Mouse (Mus musculus): ENCODE measurements at regions not wholly inside any gene's neighbourhood (a gene's known extent, or its start where the extent isn't known, plus 50 kb on each side); places are given as distances from the start of the nearest gene placed in this dataset.

DNA sequence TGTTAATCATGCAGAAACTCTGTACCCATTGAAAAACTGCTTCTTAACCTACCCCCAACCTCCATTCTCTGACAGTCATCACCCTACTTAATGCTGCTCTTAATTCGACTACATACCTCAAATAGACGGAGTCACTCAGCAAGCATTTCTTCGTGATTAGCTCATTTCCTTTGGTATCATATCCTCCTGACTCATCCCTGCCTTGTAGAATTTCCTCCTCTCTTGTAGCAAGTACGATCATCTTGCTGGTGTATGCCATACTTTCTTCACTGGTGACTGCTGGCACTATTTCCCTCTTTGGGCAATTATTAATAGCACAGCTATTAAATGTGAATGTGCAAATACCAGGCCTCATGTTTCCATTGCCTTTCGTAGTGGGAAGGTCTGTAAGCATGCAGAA lies 98.0 kb upstream of the Mtap start:
- TF ChIP-seq CTCF (IDR thresholded peaks at IDR 0.05; ENCODE audit: low read depth) (no peak), EP300 (IDR thresholded peaks at IDR 0.05; ENCODE audit: low read depth) (no peak)

DNA sequence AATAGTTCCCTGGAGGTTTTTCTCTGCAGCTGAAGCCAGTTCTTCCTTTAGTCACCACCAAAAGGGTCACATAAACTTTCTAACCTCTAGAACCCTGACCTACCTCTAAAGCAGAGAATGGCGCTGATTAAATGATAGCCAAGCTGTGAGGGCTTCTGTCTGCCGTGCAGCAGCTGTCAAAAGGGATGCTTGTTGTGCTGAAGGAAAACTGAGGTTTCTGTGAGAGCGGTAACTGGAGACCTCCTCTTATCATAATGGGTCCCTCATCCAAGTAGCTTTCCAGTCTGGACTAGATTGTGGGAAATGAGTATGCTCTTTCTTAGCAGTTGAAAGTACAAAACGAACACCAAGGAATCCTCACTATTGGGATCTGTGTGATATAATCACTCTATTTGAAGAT lies 98.8 kb upstream of the Mtap start:
- WGBS: 41% methylated on average over 4 of the region's 4 CpGs
- ATAC-seq (ENCODE audit: insufficient read depth, low read depth) (no peak), DNase-seq (ENCODE audit: low spot score) (no peak)
- Histone ChIP-seq H3K9me3 (replicated peaks; ENCODE audit: control insufficient read depth, low read length) (no peaks in the 10 kb centered on the region), H3K4me1 (ENCODE audit: control insufficient read depth, insufficient read depth) (no peaks in the 10 kb centered on the region), H3K4me2 (ENCODE audit: low read depth, low read length) (no peak overlapping the region), H3K4me3 (ENCODE audit: low read depth, low read length) (no peak overlapping the region), H3K36me3 (replicated peaks; ENCODE audit: control insufficient read depth, insufficient read depth, low read length) (no peaks in the 10 kb centered on the region), H3K9ac (replicated peaks; ENCODE audit: low read depth, low read length) (no peak overlapping the region), H3K27ac (ENCODE audit: low read depth) (no peak overlapping the region), H3K27me3 (ENCODE audit: control insufficient read depth, insufficient read depth, low read length) (no peaks in the 10 kb centered on the region)
- TF ChIP-seq CTCF (IDR thresholded peaks at IDR 0.05; ENCODE audit: low read depth): no peak
- no peak for TF ChIP-seq EP300 (IDR thresholded peaks at IDR 0.05; ENCODE audit: low read depth)

More for the DNA sequence above, 98.0 kb upstream of the Mtap start:
- Histone ChIP-seq H3K27ac (ENCODE audit: low read depth) (no peak overlapping the region), H3K27me3 (ENCODE audit: control insufficient read depth, insufficient read depth, low read length) (no peaks in the 10 kb centered on the region), H3K9me3 (replicated peaks; ENCODE audit: control insufficient read depth, low read length) (no peaks in the 10 kb centered on the region), H3K36me3 (replicated peaks; ENCODE audit: control insufficient read depth, insufficient read depth, low read length) (no peaks in the 10 kb centered on the region), H3K4me1 (ENCODE audit: control insufficient read depth, insufficient read depth) (no peaks in the 10 kb centered on the region), H3K4me2 (ENCODE audit: low read depth, low read length) (no peak overlapping the region), H3K4me3 (ENCODE audit: low read depth, low read length) (no peak overlapping the region), H3K9ac (replicated peaks; ENCODE audit: low read depth, low read length) (no peak overlapping the region)
- ATAC-seq (ENCODE audit: insufficient read depth, low read depth) (no peak), DNase-seq (ENCODE audit: low spot score) (no peak)
- 26% methylated on average over 5 of the region's 5 CpGs for WGBS

DNA sequence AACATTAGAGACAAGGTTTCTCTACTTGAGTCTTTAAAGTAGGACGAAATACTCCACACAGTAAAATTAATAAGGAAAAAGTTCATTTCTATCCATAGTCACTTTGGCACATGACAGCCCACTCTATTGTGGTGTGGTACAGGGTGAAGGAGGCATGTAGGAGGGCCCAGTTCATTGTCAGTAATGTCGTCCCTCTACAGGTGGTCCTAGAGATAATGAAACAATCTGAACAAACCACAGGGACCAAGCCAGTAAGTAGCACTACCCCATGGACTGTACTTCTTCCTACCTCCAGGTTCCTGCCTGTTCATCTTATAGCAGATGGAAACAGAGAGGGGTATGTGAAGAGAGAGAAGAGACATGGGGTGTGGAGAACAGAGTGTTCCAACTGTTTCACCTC lies 102.1 kb upstream of the Mtap start:
- Histone ChIP-seq H3K4me1 (ENCODE audit: control insufficient read depth, insufficient read depth) (no peaks in the 10 kb centered on the region), H3K9me3 (replicated peaks; ENCODE audit: control insufficient read depth, low read length) (no peaks in the 10 kb centered on the region), H3K9ac (replicated peaks; ENCODE audit: low read depth, low read length) (no peak overlapping the region), H3K4me2 (ENCODE audit: low read depth, low read length) (no peak overlapping the region), H3K27me3 (ENCODE audit: control insufficient read depth, insufficient read depth, low read length) (no peaks in the 10 kb centered on the region), H3K4me3 (ENCODE audit: low read depth, low read length) (no peak overlapping the region), H3K36me3 (replicated peaks; ENCODE audit: control insufficient read depth, insufficient read depth, low read length) (no peaks in the 10 kb centered on the region), H3K27ac (ENCODE audit: low read depth) (no peak overlapping the region)
- DNase-seq (ENCODE audit: low spot score) (no peak), ATAC-seq (ENCODE audit: insufficient read depth, low read depth) (no peak)
- WGBS: 71% methylated on average over 2 of the region's 2 CpGs
- TF ChIP-seq CTCF (IDR thresholded peaks at IDR 0.05; ENCODE audit: low read depth) (no peak), EP300 (IDR thresholded peaks at IDR 0.05; ENCODE audit: low read depth) (no peak)

DNA sequence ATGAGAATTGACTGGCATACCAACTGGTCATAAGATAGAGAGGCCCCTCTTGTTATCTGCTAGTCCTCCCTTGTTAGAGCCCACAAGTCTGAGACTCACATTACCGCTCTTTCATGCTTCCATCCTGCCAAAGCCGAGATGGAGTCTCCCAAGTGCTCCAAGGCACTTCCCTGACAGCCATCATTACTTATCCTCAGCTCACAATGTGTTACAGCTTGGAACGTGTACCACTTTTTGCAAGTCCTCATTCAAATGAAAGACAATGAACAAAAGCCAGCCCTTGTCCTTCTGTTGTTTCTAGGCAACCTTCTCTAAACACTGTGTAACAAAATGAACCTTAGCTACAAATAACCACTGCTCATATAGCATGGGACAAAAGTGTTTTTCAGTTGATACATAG lies 102.6 kb upstream of the Mtap start:
- no peak for DNase-seq (ENCODE audit: low spot score)
- H3K9me3 ChIP-seq (replicated peaks; ENCODE audit: control insufficient read depth, low read length): no peaks in the 10 kb centered on the region
- WGBS: 60% methylated on average over 3 of the region's 3 CpGs
- ATAC-seq (ENCODE audit: insufficient read depth, low read depth): no peak
- H3K4me3 ChIP-seq (ENCODE audit: low read depth, low read length): no peak overlapping the region
- no peak for TF ChIP-seq EP300 (IDR thresholded peaks at IDR 0.05; ENCODE audit: low read depth)
- TF ChIP-seq CTCF (IDR thresholded peaks at IDR 0.05; ENCODE audit: low read depth): no peak
- no peak overlapping the region for H3K9ac ChIP-seq (replicated peaks; ENCODE audit: low read depth, low read length)
- H3K36me3 ChIP-seq (replicated peaks; ENCODE audit: control insufficient read depth, insufficient read depth, low read length): no peaks in the 10 kb centered on the region
- no peak overlapping the region for H3K27ac ChIP-seq (ENCODE audit: low read depth)
- no peaks in the 10 kb centered on the region for H3K4me1 ChIP-seq (ENCODE audit: control insufficient read depth, insufficient read depth)
- no peaks in the 10 kb centered on the region for H3K27me3 ChIP-seq (ENCODE audit: control insufficient read depth, insufficient read depth, low read length)
- H3K4me2 ChIP-seq (ENCODE audit: low read depth, low read length): no peak overlapping the region

DNA sequence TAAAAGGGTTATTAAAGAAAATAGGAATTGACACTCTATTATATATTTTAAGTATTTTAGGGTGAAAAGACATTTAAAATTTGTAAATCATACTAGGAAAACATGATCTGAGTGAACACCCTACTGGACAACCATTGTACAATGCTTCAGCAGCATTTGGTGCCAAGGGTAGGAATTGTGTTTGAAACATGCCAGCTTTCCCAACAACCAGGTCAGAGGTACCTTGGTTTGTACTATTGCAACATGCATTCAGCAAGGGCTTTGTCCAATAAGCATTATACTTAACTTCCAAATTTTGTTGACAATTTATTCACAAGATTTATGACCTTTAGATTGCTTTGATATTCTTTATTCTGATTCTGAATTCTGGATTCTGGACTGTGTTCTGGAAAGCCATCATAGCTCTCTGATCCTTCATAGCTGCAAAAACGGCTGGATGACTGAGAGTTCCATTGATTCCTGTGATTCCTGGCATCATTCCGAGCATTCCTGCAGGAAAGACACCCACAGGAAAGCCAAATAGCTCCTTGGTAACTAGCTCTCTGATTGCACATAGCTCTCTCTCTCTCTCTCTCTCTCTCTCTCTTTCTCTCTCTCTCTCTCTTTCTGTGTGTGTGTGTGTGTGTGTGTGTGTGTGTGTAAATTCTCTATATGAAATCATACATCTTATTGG lies 124.1 kb upstream of the Mtap start:
- H3K4me3 ChIP-seq (ENCODE audit: low read depth, low read length): no peak overlapping the region
- WGBS: 8% methylated on average over 2 of the region's 2 CpGs
- H3K9ac ChIP-seq (replicated peaks; ENCODE audit: low read depth, low read length): no peak overlapping the region
- TF ChIP-seq EP300 (IDR thresholded peaks at IDR 0.05; ENCODE audit: low read depth) (no peak), CTCF (IDR thresholded peaks at IDR 0.05; ENCODE audit: low read depth) (no peak)
- DNase-seq (ENCODE audit: low spot score) (peak; percentile 54), ATAC-seq (ENCODE audit: insufficient read depth, low read depth) (no peak)
- no peaks in the 10 kb centered on the region for H3K4me1 ChIP-seq (ENCODE audit: control insufficient read depth, insufficient read depth)
- no peaks in the 10 kb centered on the region for H3K36me3 ChIP-seq (replicated peaks; ENCODE audit: control insufficient read depth, insufficient read depth, low read length)
- H3K4me2 ChIP-seq (ENCODE audit: low read depth, low read length): no peak overlapping the region
- H3K9me3 ChIP-seq (replicated peaks; ENCODE audit: control insufficient read depth, low read length): no peaks in the 10 kb centered on the region
- no peaks in the 10 kb centered on the region for H3K27me3 ChIP-seq (ENCODE audit: control insufficient read depth, insufficient read depth, low read length)
- no peak overlapping the region for H3K27ac ChIP-seq (ENCODE audit: low read depth)

DNA sequence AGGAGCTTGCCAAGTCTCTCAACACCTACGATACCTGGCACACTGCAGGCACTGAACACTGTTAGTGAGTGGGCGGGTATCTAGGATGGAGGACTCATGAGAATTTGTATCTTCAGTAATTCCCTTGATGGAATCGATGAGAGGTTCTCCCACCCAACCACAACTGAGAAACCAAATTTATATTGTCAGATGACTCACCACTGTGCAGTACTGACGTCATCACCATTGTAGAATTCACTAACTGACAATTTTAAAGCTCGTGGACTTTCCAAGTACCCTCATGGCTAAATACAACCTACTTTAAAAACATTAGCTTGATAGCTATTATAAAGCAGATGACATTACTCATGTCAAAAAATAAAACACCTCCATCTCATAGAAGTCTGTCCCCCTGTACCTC lies 128.4 kb upstream of the Mtap start:
- H3K27me3 ChIP-seq (ENCODE audit: control insufficient read depth, insufficient read depth, low read length): no peaks in the 10 kb centered on the region
- TF ChIP-seq EP300 (IDR thresholded peaks at IDR 0.05; ENCODE audit: low read depth) (no peak), CTCF (IDR thresholded peaks at IDR 0.05; ENCODE audit: low read depth) (no peak)
- DNase-seq (ENCODE audit: low spot score): no peak

More for the DNA sequence above, 128.4 kb upstream of the Mtap start:
- Histone ChIP-seq H3K9ac (replicated peaks; ENCODE audit: low read depth, low read length) (no peak overlapping the region), H3K9me3 (replicated peaks; ENCODE audit: control insufficient read depth, low read length) (no peaks in the 10 kb centered on the region), H3K4me1 (ENCODE audit: control insufficient read depth, insufficient read depth) (no peaks in the 10 kb centered on the region), H3K4me3 (ENCODE audit: low read depth, low read length) (no peak overlapping the region), H3K27ac (ENCODE audit: low read depth) (no peak overlapping the region), H3K4me2 (ENCODE audit: low read depth, low read length) (no peak overlapping the region), H3K36me3 (replicated peaks; ENCODE audit: control insufficient read depth, insufficient read depth, low read length) (no peaks in the 10 kb centered on the region)
- WGBS: 59% methylated on average over 5 of the region's 5 CpGs
- ATAC-seq (ENCODE audit: insufficient read depth, low read depth): no peak
